Mouse (Mus musculus): Measurements from ENCODE around the gene Pitpna.

The Pitpna gene

DNA sequence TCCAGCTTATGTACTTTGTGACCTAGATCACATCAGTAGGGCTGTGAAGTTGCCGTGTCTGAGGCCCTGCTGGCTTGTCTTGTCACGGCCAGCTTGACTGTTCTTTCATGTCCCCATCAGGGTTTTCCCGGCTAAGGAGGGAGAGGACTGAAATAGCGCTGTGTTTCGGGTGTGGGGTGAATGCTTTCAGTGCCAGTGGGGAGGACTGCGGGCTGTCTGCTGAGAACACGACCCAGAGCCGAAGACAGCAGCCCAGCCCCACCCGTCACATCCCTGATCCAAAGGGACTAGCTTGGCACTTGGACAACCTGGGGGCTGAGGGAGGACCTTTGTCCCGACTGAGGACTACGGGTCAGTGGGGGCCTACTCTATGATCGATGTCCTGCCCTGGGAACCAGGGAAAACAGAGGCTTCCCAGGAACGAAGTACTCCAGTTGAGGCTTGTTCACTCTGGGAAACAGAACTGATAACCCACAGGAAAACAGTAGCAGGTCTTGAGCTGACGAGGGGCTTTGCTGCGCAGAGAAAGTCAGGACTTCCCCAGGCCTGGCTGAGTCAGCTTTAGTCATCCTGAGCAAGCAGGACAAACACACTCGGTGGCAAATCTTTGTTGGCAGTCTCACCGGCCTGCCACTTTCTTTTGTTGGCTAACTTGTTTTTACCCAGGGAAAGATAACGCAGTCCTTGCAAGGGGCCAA, 23.9 kb upstream of the Pitpna start:
- no peak for DNase-seq (ENCODE audit: low spot score in 2 of 2)

- DNase-seq (ENCODE audit: low spot score in 2 of 2): no peak
These were observed 22.0 kb upstream of the Pitpna start for GRCm38 (mm10) chr11:75565849-75566248.

- DNase-seq (ENCODE audit: low spot score in 2 of 2): no peak
These were observed 21.4 kb upstream of the Pitpna start for GRCm38 (mm10) chr11:75566276-75567196.

GRCm38 (mm10) chr11:75567346-75568114, 20.4 kb upstream of the Pitpna start:
- no peak for DNase-seq (ENCODE audit: low spot score in 2 of 2)

- no peak for DNase-seq (ENCODE audit: low spot score in 2 of 2)
These were observed 19.8 kb upstream of the Pitpna start for GRCm38 (mm10) chr11:75568115-75568511.

GRCm38 (mm10) chr11:75568962-75569361, 18.9 kb upstream of the Pitpna start:
- no peak for DNase-seq (ENCODE audit: low spot score in 2 of 2)

DNA sequence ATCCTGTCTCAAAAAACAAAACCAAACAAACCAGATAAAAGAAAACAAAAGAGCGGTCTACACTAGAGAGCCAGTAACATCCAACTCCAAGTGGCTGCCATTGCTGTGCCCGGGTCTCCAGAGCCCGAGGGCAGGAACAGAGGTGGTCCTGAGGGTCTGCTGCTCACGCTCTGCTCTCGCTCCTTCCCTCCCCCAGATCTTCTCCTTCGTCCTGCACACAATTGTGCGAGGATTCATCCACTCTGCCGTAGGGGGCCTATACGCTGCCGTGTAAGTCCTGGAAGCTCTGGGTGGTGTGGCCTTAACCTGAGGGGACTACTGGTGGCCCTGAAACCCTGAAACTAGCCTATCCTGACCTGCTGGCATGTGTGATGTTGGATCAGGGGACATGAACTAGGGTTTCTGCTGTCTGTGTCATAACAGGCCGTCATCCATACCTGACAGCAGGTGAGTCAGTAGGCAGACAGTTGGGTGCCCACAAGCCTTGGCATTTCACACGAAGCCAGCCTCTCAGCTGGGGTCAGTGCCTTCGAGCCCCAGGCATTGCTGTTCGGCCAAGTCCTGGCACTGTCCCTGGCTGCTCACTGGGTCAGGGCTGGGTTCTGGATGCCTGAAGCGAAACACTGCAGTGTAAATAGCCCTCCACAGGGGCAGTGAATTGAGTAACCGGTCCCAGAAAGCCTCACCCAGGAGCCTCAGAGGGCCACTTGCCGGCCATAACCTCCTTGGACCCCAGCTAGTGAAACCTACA, 17.3 kb upstream of the Pitpna start:
- DNase-seq (ENCODE audit: low spot score in 2 of 2): no peak

DNA sequence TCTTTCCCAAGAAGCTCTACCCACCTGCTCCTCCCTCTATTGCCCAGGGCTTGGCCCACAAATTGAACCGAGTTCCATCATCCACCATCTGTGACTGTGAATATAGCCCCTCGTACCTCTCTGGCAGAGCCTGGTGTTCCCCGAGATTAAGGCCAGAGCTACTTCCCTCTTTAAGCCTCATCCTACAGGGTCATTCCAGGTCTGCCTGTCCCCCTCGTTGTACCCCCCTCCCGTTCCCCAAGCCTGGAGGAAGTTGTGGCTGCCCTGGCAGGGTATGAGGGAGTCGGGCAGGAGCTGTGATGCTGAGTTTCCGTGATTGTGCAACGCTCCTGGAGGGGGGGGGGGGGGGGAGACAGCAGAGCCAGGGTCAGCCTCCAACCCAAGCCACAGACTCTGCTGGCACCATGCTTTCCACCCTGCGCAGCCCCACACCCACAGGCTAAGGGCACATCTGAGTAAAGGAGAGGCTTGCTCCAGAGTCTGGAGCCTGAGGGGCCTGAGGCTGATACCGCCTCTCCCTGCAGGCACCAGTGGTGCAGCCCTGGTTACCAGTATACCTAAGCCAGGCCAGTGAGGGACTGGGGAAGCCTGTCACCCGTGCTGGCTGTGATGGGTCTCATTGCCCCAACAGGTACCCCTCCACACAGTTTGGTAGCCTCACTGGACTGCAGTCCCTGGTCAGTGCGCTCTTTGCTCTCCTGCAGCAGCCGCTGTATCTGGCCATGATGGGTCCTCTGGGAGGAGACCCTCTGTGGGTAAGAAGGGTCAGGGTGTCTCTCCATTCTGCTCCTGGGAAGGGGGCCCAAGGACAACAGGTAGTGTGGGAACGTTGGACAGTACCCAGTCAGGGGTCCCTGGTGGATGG, 16.5 kb upstream of the Pitpna start:
- DNase-seq (ENCODE audit: low spot score in 2 of 2): no peak

DNA sequence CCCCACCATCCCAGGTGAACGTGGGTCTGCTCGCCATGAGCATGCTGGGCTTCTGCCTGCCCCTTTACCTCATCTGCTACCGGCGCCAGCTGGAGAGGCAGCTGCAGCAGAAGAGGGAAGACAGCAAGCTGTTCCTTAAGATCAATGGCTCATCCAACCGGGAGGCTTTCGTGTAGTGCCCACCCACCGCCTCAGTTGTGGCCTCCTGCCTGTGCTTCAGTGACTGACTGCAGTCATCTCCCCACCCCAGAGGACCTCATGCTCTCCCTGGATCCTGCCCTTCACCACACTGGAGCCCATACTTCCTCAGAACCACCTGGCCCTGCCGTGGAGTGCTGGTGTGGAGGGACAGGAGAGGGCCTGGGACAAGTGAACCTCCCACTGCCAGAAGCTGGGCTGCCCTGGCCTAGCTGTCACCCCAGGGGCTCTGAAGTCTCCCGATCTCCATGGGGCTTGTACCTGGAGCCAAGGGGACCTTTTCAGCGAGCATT, 15.6 kb upstream of the Pitpna start:
- DNase-seq (ENCODE audit: low spot score in 2 of 2): no peak

- peak; percentile 86 to 88 for DNase-seq (ENCODE audit: low spot score in 2 of 2)
These were observed 14.8 kb upstream of the Pitpna start for GRCm38 (mm10) chr11:75572854-75573650.

DNA sequence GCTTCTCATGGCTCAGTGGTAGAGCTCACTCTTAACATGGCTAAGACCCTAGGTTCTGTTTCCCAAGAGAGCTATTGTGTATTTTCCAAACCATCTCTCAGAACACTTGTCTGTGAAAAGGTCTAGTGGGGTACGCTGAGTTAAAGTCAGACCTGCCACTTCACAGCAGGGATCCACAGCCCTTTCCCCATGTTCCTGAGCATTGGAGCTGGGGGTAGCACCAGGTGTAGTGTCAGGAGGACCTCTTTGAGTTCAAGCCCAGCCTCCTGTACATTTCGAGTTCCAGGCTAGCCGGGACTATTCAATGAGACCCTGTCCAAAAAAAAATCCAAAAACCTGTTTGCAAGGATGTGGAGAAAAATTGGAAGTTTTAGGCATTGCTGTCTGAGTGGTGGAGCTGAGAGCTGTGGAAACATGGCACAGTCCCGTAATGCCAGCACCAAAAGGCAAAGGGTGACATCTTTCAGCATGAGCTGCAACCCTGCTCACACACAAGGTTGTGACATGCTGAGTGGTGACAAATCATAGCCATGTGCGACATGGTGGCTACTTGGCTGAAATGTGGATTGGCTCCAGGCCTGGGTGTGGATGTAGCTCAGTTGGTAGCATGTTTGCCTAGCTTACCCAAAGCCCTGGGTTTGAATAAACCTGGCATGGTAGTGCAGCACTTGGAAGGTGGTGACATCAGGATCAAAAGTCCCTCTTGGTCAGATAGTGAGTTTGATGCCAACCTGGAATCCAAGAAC, 13.3 kb upstream of the Pitpna start:
- DNase-seq (ENCODE audit: low spot score in 2 of 2): no peak

DNA sequence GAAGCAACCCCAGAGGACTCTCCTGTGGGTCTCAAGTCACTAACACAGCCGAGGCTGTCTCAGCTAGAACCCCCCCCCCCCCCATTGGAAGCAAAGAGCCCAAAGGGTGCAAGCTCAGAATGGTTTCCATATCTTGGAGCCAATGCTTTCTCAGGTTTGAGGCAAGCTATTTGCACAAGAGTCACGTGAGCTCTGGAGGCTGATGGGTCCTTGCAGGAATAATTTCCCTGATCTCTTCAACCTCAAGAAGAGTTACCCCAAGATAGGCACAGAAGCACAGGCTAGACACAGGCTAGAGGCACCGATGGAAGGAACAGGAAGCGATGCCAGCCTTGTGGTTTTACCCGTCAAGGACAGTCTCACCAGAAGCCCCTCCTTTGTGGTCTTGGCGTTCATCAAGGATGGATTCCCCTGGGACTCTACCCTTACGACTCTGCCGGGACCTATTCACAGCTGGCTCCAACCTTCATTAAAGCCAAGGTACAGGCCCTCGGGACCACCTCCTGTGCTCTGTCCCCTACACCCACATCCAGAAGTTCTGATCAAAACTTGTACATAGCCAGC, 12.3 kb upstream of the Pitpna start:
- no peak for DNase-seq (ENCODE audit: low spot score in 2 of 2)

- DNase-seq (ENCODE audit: low spot score in 2 of 2): no peak
These were observed 9.3 kb upstream of the Pitpna start for GRCm38 (mm10) chr11:75578609-75579008.

DNA sequence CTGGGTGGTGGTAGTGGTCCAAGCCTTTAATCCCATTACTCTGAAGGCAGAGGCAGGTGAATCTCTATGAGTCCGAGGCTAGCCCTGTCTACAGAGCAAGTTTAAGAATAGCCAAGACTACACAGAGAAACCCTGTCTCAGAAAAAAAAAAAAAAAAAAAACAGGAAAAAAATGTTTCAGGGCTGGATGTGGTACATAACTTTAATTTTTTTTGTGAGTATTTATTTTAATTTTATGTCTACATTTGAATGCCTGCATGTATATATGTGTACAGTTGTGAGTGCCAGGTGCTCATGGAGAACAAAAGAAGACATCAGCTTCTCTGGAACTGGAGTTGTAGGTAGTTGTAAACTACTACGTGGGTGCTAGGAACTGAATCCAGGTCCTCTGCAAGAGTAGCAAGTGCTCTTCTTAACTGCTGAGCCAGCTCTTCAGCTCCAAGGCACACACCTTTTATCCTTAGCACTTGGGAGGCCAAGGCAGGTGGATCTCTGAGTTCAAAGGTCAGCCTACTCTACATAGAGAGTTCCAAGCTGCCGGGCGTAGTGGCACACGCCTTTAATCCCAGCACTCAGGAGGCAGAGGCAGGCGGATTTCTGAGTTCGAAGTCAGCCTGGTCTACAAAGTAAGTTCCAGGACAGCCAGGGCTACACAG, 6.3 kb upstream of the Pitpna start:
- DNase-seq (ENCODE audit: low spot score in 2 of 2): no peak

GRCm38 (mm10) chr11:75583521-75583920, 4.4 kb upstream of the Pitpna start:
- DNase-seq (ENCODE audit: low spot score in 2 of 2): no peak

DNA sequence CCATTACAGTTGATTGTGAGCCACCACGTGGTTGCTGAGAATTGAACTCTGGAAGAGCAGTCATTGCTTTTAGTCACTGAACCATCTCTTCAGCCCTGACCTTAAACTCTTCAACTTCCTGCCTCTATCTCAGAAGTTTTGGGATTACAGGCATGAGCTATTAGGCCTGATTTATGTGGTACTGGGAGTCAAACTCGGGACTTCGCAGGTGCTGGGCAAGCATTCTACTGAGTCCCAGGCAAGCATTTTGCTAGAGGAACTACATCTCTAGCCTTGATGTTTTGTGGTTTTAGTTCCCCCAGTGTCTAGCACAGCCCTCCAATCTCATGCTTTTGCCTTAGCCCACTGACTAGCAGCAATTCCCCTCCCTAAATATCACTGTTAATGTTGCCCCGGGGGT, 2.8 kb upstream of the Pitpna start:
- no peak for DNase-seq (ENCODE audit: low spot score in 2 of 2)

- no peak for DNase-seq (ENCODE audit: low spot score in 2 of 2)
These were observed 1.9 kb upstream of the Pitpna start for GRCm38 (mm10) chr11:75585978-75586377.

DNA sequence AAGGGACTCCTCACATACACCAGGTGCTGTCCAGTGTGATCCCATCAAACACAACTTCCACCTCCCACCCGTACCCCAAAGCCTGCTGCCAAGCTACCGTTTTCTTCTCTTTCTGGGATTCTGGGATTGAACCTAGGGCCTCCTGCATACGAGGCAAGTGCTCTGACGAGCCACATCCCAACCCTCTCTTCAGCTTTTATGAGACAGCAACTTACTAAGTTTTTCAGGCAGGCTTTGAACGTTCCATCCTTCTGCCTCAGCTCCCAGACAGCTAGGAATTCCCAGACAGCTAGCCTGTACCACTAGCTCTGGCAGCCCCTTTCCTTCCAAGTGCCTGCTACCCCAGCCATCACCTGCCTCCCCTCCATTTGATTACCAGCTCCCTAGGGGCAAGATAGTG, 934 bp upstream of the Pitpna start:
- DNase-seq (ENCODE audit: low spot score in 2 of 2): no peak

Data from frontal cortex, postnatal 10 days (tissue).